Mouse (Mus musculus) monocyte, adult 5-6 weeks (primary cell): ENCODE results near the gene Mapt. TPM values are rescaled to one million over a fixed set of nuclear protein-coding genes. Genes with fewer than 3 reads are reported as not detected.

Source experiments
- ATAC-seq: fragments of 153-309, 156-312 bp; replicated peaks from 2 replicates; pipeline ENCODE4 v1.8.0; 2017; ENCODE audit warnings: mild to moderate bottlenecking; ENCODE audit not compliant: low TSS enrichment, insufficient number of reproducible peaks, severe bottlenecking, poor library complexity, low FRiP score
- total RNA-seq: library from RNA; stranded (forward); fragments of 200-1000, 200-491, 200-594 nt; gene quantifications from 3 replicates; pipeline ENCODE4 v1.2.3, GENCODE M21; 2017

The Mapt gene
- total RNA-seq, 1 experiment from 2014 or later, result 0.38 TPM

DNA sequence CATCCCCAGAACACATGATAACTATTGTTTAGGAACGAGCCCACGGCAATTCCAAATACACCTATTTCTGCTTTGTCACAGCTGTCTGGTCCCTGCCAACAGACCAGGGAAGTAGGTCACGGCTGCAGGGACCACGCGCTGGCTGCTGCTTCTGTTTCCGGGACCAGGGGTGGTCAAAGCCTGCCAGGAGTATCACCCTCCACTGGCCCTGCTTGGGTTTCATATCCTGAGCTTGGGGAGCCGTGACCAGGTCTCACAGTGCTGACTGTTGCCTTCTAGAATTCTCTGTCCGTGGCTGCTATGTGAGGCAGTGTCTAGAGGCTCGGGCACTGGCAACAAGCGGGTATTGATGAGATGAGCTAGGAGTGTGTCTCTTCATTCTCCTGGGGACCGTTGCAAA, 36.2 kb downstream of the Mapt start:
- ATAC-seq, result no peak

DNA sequence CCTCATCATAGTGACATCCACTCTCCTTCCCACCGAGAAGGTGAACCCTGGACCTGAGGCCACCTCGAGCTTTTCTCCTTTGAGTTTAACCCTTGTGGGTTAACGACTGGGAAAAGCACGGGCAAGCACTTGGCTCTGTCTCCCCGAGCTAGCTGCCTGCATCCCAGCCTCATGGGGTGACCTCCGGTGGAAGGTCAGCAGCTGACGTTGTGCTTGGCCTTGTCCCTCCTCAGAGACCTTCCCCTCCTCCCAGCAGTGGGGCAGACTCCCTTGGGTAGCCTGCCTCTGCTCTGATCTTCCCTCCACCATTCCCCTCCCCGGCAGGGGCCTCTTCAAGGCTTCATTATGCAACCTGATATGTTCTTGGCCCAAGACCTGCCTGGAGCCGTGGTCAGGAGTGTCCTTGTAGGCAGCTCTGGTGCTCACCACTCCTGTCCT, 38.2 kb downstream of the Mapt start:
- no peak for ATAC-seq

DNA sequence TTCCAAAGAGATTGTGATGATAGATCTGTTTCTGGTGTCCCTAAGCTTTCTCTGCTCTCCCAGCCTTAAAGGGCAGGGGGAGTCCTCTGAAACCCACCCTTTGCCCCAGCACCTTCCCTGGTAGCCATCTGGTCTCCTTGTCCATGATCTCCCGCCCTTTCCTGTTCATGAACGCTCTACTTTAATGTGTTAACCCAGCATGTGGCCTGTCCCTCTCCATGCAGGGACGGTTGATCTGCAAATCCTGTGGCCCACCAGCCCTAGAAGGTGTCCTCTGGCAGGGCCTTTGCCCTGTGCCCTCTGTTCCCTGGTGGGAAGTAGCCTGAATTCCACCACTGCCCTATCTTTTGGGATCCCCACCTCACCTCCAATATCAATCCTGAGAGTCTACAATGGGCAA, 39.3 kb downstream of the Mapt start:
- no peak for ATAC-seq

DNA sequence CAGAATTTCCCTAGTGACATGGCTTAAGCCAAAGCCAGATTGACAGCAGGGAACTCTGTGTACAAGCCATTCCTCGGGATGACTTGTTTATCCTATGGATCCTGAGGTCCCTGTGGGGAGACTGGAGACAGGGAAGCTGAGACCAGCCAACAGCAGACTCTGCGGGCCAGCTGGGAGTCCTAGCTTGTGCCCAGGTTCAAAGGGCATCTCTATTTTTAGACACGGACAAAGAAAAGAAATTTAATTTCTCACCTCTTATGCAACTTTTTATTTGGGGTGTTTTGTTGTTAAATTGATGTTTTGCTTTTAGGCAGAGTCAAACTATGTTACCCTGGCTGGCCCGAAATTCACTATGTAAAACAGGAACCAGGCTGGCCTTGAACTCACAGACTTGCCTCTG, 39.7 kb downstream of the Mapt start:
- ATAC-seq, result no peak

DNA sequence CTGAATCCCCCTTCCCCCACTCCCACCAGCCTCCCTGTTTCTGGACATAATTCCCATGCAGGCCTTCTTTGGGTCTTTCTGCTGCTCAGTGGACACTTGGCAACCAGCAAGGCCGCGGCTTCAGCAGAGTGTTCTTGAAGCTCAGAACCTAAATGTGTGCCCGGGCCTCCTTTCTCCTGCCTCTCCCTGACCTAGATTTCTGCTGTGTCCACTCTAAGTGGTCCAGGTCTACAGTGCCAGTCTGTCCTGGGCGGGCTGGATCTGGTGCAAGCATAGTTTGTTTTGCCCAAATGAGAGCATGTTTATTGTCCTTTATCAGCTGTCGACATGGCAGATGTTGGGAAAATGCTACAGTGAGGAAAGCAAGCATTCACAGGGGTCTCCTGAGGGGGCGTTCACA, 40.7 kb downstream of the Mapt start:
- no peak for ATAC-seq

DNA sequence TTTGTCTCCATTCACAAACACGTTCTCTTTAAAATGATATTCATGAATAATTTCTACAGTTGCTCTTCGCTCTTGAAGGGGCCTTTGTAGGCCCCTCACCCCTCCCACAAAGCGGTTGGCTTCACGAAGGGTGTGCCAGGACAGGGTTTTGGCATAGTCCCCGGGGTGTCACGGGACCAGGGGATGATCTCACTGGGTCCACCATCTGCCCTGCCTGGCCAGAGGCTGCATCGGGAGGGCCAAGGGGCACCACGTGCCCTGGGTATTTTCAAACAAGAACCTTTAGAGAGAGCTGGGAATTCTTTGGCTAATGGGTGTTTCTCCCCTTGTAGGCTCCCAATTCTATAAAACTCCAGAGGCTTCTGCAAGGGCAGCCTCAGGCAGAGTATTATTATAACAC, 41.2 kb downstream of the Mapt start:
- ATAC-seq, result no peak

DNA sequence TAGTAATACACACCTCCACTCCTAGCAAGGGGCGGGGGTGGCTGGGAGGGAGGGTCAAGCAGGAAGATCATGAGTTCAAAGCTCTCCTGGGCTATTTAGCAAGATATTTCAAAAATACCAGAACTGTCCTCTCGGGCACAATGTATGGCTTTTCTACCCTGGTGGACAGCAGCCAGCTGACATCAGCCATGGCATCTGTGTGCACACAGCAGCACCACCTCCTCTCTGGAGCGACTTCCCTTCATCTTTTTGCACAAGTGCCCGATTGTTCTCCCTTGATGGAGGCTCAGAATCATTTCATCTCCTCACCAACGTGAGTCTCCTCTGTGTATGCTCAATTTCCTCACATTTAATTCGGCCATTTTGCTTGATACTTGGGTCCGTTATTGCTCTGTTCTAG, 44.6 kb downstream of the Mapt start:
- ATAC-seq, result no peak

DNA sequence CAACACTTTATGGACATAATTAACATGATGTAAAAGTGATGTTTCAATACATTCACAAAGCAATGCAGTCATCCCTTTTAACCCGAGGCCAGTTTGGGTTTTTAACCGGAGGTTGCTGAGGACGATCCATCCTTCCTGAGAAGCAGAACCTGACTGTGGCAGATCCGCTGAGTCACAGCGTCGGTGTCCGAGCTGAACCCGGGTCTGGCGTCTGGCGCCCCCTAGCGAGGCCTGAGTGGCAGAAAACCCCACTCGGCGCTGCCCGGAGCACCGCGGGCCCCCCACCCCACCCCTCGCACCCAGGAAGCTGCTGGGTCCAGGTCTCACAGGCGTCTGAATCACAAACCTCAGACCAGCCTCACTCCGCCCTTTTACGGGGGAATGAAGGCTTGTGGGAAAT, 47.0 kb downstream of the Mapt start:
- no peak for ATAC-seq

DNA sequence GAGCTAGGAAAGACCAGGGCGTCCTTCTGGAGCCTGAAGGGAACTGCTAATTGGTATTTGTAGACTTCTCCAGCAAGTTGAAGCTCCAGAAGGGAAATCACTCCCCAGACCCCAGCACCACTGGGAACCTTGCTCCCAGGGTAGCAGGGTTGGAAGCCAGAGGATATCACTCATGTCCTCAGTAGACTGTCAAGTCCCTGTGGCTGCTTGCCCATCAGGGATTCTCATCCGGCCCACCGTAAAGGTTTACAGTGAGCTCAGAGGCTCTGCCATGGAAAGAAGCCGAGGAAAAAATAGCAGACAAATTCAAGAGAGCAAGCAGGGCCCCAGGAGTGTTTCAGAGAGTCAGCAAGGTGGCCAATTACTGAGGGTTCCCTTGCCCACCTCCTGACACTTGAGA, 47.9 kb downstream of the Mapt start:
- no peak for ATAC-seq

DNA sequence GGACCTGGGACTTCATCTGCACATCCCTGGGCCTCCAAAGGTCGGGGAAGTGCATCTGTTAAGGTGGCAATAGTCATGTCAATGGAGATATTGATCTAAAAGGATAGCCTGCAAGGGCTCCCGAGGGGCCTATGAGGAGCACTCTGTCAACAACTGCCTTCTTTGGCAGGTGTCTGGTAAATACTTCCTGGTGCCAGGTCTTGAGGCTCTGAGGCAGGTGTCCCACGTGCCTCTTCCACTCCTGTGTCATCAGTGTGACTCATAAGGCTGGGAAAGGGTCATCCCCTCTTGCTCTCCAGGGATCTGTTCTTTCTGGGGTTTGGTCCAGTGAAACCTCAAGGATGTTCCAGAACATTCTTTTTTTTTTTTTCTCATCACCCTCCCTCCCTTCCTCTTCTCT, 48.3 kb downstream of the Mapt start:
- ATAC-seq, result no peak

DNA sequence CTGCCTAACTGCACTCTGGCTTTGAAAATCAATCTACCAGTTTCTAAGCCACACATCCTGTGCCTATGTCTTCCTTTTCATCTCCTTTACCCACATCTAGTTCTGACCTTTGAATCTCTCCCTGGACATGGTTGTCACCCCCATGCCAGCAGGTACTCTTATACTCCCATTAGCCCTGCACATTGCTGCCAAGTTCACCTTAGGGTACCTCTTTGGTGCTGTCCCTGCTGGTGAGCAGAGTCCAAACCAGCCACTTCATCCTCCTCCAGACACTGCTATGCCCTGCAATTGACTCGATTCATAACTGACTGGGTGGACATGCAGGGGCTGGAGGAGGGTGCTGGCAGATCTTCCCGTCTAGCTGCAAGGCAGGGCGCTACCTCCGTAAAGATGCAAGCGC, 50.3 kb downstream of the Mapt start:
- ATAC-seq, result no peak

DNA sequence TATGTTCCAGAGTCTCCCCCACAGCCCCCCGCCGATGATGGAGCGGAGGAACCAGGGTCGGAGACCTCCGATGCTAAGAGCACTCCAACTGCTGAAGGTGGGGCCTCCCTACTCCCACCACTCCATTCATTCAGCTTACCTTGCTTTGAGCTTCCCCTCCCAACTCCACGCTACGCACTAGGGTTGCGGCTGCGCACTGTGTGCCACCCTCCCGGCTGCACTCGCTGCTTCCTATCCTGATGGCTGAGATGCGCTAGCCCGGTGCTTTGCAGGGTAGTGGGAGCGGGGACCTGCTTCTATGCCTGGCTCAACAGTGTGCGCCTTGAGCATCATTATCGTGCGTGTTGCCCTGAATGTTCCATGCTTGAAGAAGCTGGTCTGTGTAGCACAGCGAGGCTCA, 55.9 kb downstream of the Mapt start:
- ATAC-seq, result no peak

DNA sequence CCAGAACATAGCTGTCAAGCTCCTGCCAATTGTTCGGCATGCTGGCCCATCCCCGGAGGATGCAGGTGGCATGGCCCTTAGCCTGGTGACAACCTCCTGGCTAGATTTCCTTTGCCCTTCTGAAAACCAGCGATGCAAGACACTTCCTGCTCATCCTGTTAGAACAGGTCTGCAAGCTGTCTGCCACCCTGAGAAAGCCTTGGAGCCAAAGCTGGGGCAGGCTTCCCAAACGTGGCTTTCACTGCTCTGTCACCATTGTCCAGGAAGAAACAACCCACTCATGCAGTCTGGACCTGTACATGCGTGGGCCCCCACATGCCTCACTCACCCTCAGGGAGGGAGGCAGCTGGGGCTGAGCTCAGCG, 57.6 kb downstream of the Mapt start:
- no peak for ATAC-seq

DNA sequence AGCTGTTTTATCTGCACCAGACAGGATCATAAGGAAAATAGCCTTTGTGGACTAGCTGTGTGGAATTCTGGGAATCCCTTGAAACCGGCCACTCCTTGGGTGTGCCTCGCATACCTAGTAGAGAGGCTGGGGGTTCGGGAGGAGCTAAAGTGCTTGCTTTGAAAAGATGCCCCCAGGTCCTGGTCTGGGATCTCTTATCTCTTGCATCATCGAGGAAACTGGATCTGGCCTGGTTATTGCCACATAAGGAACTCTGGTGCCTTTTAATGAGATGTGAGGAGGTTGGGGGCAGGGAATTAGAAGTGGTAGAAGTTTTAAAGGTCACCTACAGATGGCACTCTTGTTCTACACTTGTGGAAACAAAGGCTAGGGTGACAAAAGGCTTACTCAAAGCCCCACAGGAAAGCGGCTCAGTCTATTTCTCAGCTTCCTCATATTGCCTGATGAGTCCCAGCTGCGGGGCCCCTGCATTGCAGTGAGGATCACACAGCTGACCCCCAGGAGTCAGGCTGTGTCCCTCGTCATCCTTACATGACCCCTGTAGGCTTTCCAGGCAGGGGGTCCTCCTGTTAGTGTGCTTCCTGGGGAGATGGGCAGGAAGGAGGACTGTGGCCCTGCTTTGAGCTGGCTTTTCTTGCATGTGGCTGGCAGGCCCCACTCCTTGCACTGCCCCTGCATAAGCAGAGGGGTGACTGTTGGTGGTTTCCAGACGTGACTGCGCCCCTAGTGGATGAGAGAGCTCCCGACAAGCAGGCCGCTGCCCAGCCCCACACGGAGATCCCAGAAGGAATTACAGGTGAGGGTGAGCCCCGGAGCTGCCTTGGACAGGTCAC, 58.2 kb downstream of the Mapt start:
- ATAC-seq, result peak; percentile 42; the same call in 1 of the 2 replicates

DNA sequence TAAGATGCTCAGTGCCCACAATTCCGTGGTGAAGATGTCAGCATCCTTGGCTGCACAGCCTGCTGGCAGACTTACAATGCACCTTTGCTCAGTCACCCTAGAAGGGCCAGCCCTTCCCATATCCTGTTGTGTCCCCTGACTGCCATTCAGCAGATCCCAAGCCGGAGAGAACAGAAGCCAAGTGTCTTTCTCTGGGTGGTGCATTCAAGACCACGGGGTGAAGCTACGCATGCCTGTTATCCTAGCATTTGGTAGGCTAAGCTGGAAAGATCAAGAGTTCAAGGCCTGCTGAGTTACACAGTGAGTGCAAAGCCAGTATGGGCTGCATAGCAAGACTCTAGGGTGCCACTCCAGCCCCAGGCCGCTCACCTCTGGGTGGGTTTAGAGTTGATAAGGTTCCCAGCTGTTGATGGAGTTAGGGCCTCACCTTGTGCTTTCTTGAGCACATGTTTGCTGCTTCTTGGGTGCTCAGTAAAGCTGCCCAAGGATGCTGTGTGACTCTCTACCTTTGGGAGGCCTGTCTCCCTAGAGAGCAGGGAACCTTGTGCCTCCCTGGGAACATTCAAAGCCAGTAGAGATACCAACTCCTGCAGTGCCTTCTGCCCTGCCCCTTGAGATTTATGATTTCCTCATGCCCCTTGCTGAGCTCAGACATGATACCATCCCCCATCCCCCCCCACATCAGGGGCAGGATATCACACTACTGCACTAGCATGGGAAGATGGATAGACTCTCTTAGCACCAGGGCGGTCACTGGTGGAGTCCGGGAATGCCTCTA, 61.4 kb downstream of the Mapt start:
- no peak for ATAC-seq

DNA sequence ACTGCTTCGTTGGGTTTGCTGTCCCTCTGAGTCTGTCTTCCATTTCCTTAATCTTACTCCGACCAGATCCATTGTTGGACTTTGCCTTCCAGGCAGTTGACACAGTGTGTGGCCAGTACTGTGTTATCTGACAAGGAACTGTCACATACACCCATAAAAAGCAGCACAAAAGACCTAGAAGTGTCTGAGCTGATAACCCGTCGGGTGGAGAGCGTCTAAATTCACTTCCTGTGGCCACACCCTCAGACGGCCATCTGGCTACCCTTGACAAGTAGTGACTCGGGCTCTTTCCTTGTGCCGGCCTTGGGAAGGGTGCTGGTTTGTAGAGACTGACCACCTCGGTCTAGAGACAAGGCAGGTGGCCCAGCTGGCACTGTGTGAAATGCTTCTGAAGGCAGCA, 62.1 kb downstream of the Mapt start:
- no peak for ATAC-seq

DNA sequence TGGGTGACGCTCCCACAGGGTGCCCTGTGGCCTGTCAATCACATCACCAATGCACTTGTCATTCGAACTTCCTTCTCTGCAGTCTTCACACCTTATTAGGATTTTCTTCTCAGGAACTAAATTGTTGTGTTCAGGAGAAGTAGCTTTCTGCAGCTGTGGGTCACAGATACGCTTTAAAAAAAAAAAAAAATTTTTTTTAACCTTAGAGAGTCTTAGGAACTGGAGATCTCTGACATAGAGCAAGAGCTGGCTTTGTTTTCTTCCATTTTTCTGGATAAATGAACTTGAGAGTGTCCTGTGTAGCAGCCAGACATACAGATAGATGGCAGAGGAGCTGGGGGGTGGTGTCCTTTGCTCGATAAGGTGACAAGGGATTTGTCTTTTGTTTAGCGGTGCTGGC, 64.0 kb downstream of the Mapt start:
- ATAC-seq, result no peak

DNA sequence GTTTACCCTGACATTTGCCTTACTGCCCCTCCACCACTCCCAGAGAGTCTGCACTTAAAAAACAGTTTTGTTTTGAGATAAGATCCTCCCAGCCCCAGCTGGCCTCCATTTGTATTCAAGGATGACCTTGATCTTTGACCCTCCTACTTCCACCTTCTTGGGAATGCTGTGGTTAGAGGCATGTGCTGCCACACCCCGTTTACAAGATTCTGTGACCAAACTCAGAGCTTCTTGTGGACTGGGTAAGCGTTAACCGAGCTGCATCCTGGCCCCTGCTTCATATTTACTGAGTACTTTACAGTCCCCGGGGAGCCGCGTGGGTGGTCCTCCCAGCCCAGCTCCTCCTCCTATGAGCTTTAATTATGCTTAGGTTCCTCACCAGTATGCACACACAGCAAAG, 64.5 kb downstream of the Mapt start:
- ATAC-seq, result no peak

DNA sequence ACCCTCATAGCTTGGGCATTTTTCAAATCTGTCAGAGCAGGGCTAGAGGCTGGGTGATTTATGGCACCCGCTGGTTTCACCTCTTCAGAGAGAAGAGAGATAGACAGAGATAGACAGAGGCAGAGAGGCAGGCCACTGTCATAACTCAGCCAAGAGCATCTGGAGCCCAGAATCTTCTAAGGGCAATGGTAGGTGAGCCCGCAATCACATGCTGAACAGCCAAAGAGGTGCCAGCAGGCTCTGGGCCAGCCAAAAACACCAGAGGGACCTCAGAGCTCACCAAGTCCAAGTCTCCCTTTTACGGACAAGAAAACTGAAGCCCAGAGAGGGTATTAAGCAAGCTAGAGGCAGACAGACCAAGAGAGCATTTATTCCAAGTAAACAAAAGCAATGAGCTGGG, 66.5 kb downstream of the Mapt start:
- ATAC-seq, result no peak

DNA sequence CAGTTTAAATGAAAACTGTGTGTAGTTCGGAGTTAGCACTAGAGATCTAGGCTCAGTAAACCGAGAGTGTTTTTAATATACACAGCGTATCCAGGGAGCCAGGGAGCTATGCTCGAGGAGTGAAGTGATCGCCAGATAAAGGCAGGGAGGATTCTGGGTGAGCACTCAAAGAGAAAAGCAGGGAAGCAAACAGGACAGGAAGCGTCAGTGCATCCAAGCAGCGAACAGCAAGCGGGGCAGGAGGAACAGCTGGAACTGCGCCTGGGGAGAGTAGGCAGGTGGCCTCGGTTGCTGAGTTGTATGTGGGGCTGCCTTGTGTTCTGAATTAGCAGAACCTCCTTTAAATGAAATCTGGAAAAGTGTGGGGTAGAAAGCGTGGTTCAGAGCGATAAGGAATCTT, 71.4 kb downstream of the Mapt start:
- ATAC-seq, result no peak
